Mouse (Mus musculus) cerebellum, postnatal 4 days (tissue): ENCODE data around the gene Bach2.

Source experiments
- DNase-seq, 2 experiments: peaks; one replicate each; pipeline ENCODE4 v3.0.0; 2022; ENCODE audit warnings: low spot score in 2 of 2, mixed read lengths in 1 of 2

Gene Bach2

GRCm38 (mm10) chr4:32526228-32526836 is 287.7 kb downstream of the Bach2 start:
- DNase-seq, result no peak

- no peak for DNase-seq
Observed at GRCm38 (mm10) chr4:32529443-32529995, 290.9 kb downstream of the Bach2 start.

- no peak for DNase-seq
Observed at GRCm38 (mm10) chr4:32530421-32530920, 291.9 kb downstream of the Bach2 start.

- no peak for DNase-seq
Observed at GRCm38 (mm10) chr4:32530921-32531846, 292.6 kb downstream of the Bach2 start.

GRCm38 (mm10) chr4:32532079-32532478 is 293.5 kb downstream of the Bach2 start:
- DNase-seq, result no peak

GRCm38 (mm10) chr4:32533735-32534134 is 295.1 kb downstream of the Bach2 start:
- DNase-seq, result no peak

GRCm38 (mm10) chr4:32535626-32536025 is 297.0 kb downstream of the Bach2 start:
- no peak for DNase-seq

- no peak for DNase-seq
Observed at GRCm38 (mm10) chr4:32536870-32537508, 298.4 kb downstream of the Bach2 start.

GRCm38 (mm10) chr4:32538088-32538487 is 299.5 kb downstream of the Bach2 start:
- DNase-seq, result peak; percentile 74 to 85

GRCm38 (mm10) chr4:32538488-32538887 is 299.9 kb downstream of the Bach2 start:
- no peak for DNase-seq

GRCm38 (mm10) chr4:32538987-32539386 is 300.4 kb downstream of the Bach2 start:
- no peak for DNase-seq

GRCm38 (mm10) chr4:32544821-32545545 is 306.4 kb downstream of the Bach2 start:
- no peak for DNase-seq

- no peak for DNase-seq
Observed at GRCm38 (mm10) chr4:32545548-32545947, 306.9 kb downstream of the Bach2 start.

- DNase-seq, result no peak
Observed at GRCm38 (mm10) chr4:32549150-32549549, 310.5 kb downstream of the Bach2 start.

- DNase-seq, result no peak
Observed at GRCm38 (mm10) chr4:32551337-32551736, 312.7 kb downstream of the Bach2 start.

GRCm38 (mm10) chr4:32555506-32555905 is 316.9 kb downstream of the Bach2 start:
- DNase-seq, result no peak

GRCm38 (mm10) chr4:32560246-32560645 is 321.6 kb downstream of the Bach2 start:
- no peak for DNase-seq

- DNase-seq, result no peak
Observed at GRCm38 (mm10) chr4:32560724-32561554, 322.3 kb downstream of the Bach2 start.

- peak in 1 of 2 experiments; percentile 43 for DNase-seq
Observed at GRCm38 (mm10) chr4:32561555-32562095, 323.0 kb downstream of the Bach2 start.
